Mouse (Mus musculus): ENCODE results near the gene Reln. TPM values are rescaled to one million over a fixed set of nuclear protein-coding genes. Genes with fewer than 3 reads are reported as not detected.

Reln gene
- polyA plus RNA-seq, 1 experiment from 2014 or later = 5.1 TPM

DNA sequence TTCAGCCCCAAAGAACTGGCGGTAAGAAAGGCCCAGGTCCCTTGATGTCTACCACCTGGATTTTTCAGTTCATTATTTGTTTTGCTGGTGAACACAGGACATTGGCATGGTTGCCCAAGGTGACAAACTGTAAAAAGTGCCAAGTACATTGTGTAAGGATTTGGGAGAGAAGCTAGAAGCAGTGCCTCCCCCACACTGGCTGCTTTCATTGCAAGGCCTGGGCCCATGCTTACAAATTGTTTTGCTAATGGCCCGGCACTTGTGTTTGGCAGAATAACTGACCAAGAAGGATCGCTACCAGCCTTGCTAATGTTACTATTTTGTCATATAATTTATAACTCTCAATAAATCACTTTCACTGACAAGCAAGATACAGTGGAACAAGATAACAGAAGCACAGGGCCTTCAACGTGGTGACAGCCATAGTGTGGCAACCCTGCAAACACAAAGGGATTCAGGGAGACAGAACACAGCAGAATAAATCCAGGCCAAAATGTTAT is 425.2 kb downstream of the Reln start:
- 79% methylated on average over 4 of the region's 4 CpGs for WGBS
- no peak for ATAC-seq (ENCODE audit: insufficient number of reproducible peaks, low FRiP score, low TSS enrichment, low read depth)

DNA sequence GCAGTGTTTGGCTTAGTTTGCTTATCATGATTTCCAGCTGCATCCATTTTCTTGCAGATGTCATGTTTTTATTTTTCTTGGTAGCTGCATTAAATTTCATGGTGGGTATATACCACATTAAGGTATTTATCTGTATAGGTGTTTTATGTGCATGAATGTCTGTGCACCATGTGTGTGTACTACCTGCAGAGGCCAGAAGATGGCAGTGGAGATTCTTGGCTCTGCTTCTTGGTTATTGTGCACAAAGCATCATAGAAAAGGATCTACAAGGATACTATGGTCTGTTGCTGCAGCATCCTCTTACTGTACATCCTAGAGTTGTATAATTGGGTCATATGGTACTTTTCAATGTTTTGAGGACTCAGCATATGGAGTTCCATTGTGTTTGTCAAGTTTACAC is 428.5 kb downstream of the Reln start:
- Histone ChIP-seq H3K4me3 (replicated peaks) (no peak overlapping the region), H3K9me3 (replicated peaks) (no peaks in the 10 kb centered on the region), H3K4me2 (replicated peaks) (no peak overlapping the region), H3K4me1 (no peaks in the 10 kb centered on the region), H3K27me3 (no peaks in the 10 kb centered on the region), H3K9ac (no peak overlapping the region), H3K36me3 (no peaks in the 10 kb centered on the region), H3K27ac (replicated peaks) (no peak overlapping the region)
- no peak for ATAC-seq (ENCODE audit: insufficient number of reproducible peaks, low FRiP score, low TSS enrichment, low read depth)

More for the DNA sequence above, 425.2 kb downstream of the Reln start:
- no peaks in the 10 kb centered on the region for H3K27me3 ChIP-seq
- H3K4me2 ChIP-seq (replicated peaks) = no peak overlapping the region
- H3K9me3 ChIP-seq (replicated peaks) = no peaks in the 10 kb centered on the region
- H3K4me3 ChIP-seq (replicated peaks) = no peak overlapping the region
- H3K4me1 ChIP-seq = no peaks in the 10 kb centered on the region
- no peak overlapping the region for H3K9ac ChIP-seq
- H3K27ac ChIP-seq (replicated peaks) = no peak overlapping the region
- H3K36me3 ChIP-seq = no peaks in the 10 kb centered on the region

DNA sequence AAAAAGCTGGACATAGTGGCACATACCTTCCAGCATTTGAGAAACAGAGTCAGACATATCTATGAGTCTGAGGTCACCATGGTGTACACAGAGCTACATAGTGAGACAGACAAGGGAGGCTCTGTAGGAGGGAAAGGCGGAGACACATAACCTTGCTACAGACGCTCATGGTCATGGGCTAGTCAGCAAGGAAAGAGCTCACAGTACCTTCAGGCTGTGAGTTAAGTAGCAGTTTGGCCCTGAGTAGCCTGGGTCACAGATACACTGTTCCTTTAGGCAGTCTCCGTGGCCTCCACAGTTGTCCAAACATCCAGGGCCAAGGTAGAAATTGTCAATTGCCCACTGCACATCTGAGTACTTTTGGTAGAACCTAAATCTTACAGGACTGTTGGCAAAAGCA is 429.7 kb downstream of the Reln start:
- Histone ChIP-seq H3K36me3 (no peaks in the 10 kb centered on the region), H3K9ac (no peak overlapping the region), H3K27ac (replicated peaks) (no peak overlapping the region), H3K27me3 (no peaks in the 10 kb centered on the region), H3K4me2 (replicated peaks) (no peak overlapping the region), H3K4me3 (replicated peaks) (no peak overlapping the region), H3K9me3 (replicated peaks) (no peaks in the 10 kb centered on the region), H3K4me1 (no peaks in the 10 kb centered on the region)
- ATAC-seq (ENCODE audit: insufficient number of reproducible peaks, low FRiP score, low TSS enrichment, low read depth) = no peak
- 60% methylated on average over 3 of the region's 3 CpGs for WGBS

DNA sequence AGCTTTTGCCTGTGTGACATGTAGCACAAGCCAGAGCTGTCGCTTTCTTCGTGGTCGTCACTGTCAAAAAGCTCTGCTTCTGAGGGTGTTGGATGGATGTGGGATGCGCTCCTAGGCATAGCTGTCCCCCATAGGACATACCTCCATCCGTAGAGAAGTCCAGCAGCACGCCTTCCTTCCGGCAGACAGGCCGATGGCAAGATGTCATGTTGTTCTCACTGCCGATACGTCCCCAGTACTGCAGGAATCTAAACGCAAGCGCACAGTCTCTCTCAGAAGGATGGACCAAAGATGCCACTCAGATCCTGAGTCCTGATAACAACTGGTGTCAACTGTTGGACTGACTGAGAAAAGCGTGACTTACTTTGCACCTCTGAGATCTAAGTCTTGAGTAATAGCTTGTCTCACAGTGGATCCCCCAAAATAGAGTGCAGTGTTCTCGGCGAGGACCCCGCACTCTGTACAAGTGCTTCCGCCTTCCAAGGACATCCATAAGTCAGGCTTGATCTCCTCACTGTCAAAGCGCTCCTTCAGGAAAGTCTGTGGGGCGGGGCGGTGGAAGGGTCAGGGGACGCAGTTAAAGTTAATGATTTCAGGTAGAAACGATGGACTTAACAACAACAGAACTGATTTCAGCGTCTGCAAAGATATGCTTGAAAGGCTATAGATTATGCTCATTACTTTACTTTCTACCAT is 431.5 kb downstream of the Reln start:
- Histone ChIP-seq H3K27me3 (no peaks in the 10 kb centered on the region), H3K9ac (no peak overlapping the region), H3K36me3 (no peaks in the 10 kb centered on the region), H3K27ac (replicated peaks) (no peak overlapping the region), H3K4me2 (replicated peaks) (no peak overlapping the region), H3K4me1 (no peaks in the 10 kb centered on the region), H3K9me3 (replicated peaks) (no peaks in the 10 kb centered on the region), H3K4me3 (replicated peaks) (no peak overlapping the region)
- WGBS = 85% methylated on average over 23 of the region's 23 CpGs
- no peak for ATAC-seq (ENCODE audit: insufficient number of reproducible peaks, low FRiP score, low TSS enrichment, low read depth)

DNA sequence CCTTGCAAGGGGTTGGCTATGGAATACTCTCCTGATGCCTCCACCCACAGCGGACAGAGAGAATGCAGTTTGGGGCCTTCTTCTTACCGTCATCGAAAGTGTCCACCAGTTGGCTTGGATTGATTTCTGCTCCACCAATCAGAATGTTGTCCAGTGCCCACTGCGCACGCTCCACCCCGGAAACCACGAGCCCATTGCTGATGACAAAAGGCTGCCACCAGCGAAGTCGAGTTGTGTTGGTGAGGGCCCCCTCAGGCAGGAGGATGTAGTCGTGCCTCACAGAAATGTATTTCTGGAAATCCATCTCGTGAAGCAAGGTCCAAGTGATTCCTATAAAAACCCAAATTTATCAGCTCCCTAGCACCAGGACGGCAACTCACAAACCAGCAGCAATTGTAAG is 433.8 kb downstream of the Reln start:
- H3K36me3 ChIP-seq = no peaks in the 10 kb centered on the region
- H3K27ac ChIP-seq (replicated peaks) = no peak overlapping the region
- no peaks in the 10 kb centered on the region for H3K4me1 ChIP-seq
- no peak for ATAC-seq (ENCODE audit: insufficient number of reproducible peaks, low FRiP score, low TSS enrichment, low read depth)
- H3K9me3 ChIP-seq (replicated peaks) = no peaks in the 10 kb centered on the region
- no peak overlapping the region for H3K4me2 ChIP-seq (replicated peaks)
- WGBS = 90% methylated on average over 12 of the region's 12 CpGs
- H3K9ac ChIP-seq = no peak overlapping the region
- H3K27me3 ChIP-seq = no peaks in the 10 kb centered on the region
- H3K4me3 ChIP-seq (replicated peaks) = no peak overlapping the region

DNA sequence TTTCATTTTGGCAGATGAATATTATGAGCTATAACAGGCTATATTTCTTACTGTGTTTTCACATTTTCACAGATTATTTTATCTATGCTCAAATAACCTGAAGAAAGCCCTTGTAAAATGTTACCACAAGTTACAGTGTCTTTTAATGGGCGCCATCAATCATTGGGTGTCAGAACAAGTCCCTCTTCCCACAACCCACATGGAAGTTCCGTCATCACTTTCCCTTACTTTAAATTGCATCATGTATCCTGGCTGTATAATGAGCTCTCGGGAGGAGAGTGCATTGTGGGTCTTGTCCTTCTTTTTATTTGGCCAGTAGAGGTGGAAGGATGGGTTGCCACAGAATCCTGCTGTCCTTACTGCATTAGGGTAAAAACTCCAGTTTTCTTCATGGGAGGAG is 434.8 kb downstream of the Reln start:
- Histone ChIP-seq H3K27ac (replicated peaks) (no peak overlapping the region), H3K9me3 (replicated peaks) (no peaks in the 10 kb centered on the region), H3K27me3 (no peaks in the 10 kb centered on the region), H3K4me1 (no peaks in the 10 kb centered on the region), H3K4me2 (replicated peaks) (no peak overlapping the region), H3K36me3 (no peaks in the 10 kb centered on the region), H3K4me3 (replicated peaks) (no peak overlapping the region), H3K9ac (no peak overlapping the region)
- 81% methylated on average over 3 of the region's 3 CpGs for WGBS
- ATAC-seq (ENCODE audit: insufficient number of reproducible peaks, low FRiP score, low TSS enrichment, low read depth) = no peak

DNA sequence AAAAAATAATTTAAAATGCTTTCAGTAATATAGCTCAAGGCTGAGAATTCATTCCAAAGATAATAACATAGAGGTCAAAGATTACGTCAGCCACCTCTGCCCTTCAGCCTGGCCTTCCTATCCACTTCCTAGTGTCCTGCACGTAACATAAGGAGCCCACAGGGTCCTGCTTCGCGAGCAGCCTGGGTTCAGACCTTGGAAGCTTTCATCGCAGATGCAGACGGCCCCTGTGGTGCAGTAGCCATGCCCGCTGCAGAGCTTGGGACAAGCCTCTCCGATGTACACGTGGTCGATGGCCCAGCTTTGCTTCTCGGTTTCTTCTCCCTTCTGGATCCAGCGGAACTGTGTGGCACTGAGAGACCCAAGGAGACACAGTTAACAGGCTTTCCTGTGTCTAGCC is 443.1 kb downstream of the Reln start:
- 45% methylated on average over 12 of the region's 12 CpGs for WGBS
- Histone ChIP-seq H3K4me3 (replicated peaks) (no peak overlapping the region), H3K27me3 (no peaks in the 10 kb centered on the region), H3K4me2 (replicated peaks) (no peak overlapping the region), H3K9me3 (replicated peaks) (no peaks in the 10 kb centered on the region), H3K9ac (no peak overlapping the region), H3K27ac (replicated peaks) (no peak overlapping the region), H3K36me3 (no peaks in the 10 kb centered on the region), H3K4me1 (no peaks in the 10 kb centered on the region)
- ATAC-seq (ENCODE audit: insufficient number of reproducible peaks, low FRiP score, low TSS enrichment, low read depth) = no peak

DNA sequence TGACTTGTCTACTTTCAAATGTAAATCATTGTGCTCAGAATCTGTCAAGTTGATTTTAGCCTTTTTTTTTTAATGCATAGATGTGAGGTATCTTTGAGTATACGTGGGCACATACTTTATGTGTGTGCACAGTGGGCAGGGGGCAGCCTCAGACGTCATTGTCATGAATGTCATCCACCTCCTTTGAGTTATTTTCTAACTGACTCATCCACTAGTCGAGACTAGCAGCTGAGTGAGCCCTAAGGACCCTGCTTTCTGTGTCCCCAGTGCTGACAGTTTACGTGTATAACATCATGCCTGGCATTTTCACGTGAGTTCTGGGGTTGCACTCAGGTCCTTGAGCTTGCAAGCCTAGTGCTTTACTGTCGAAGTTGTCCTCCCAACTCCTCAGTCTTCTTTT is 443.6 kb downstream of the Reln start:
- no peak overlapping the region for H3K27ac ChIP-seq (replicated peaks)
- ATAC-seq (ENCODE audit: insufficient number of reproducible peaks, low FRiP score, low TSS enrichment, low read depth) = no peak
- no peaks in the 10 kb centered on the region for H3K4me1 ChIP-seq
- no peaks in the 10 kb centered on the region for H3K36me3 ChIP-seq
- H3K9me3 ChIP-seq (replicated peaks) = no peaks in the 10 kb centered on the region
- no peak overlapping the region for H3K4me2 ChIP-seq (replicated peaks)
- WGBS = 62% methylated on average over 6 of the region's 6 CpGs
- no peak overlapping the region for H3K9ac ChIP-seq
- no peak overlapping the region for H3K4me3 ChIP-seq (replicated peaks)
- no peaks in the 10 kb centered on the region for H3K27me3 ChIP-seq

DNA sequence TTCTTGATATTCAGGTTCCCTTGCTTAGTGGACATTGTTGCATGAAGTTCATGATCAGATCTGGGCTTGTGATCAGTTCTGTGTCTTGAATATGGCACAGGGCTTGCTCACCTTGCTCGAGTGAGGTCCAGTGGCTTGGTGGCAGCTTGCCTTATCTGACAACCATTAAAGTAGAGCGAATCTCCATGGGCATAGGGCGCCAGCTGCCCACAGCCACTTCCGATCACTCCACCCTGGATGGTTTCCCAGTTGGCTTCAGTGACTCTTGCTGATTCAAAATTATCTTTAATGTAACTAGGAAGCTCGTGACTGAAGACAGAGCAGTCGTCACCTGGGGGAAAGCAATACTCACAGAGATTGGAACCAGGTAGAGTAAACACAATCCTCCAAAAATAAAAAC is 445.6 kb downstream of the Reln start:
- no peaks in the 10 kb centered on the region for H3K36me3 ChIP-seq
- no peak overlapping the region for H3K4me2 ChIP-seq (replicated peaks)
- H3K27ac ChIP-seq (replicated peaks) = no peak overlapping the region
- H3K27me3 ChIP-seq = no peaks in the 10 kb centered on the region
- no peak overlapping the region for H3K4me3 ChIP-seq (replicated peaks)
- H3K4me1 ChIP-seq = no peaks in the 10 kb centered on the region
- WGBS = 82% methylated on average over 6 of the region's 6 CpGs
- H3K9ac ChIP-seq = no peak overlapping the region
- no peak for ATAC-seq (ENCODE audit: insufficient number of reproducible peaks, low FRiP score, low TSS enrichment, low read depth)
- H3K9me3 ChIP-seq (replicated peaks) = no peaks in the 10 kb centered on the region

DNA sequence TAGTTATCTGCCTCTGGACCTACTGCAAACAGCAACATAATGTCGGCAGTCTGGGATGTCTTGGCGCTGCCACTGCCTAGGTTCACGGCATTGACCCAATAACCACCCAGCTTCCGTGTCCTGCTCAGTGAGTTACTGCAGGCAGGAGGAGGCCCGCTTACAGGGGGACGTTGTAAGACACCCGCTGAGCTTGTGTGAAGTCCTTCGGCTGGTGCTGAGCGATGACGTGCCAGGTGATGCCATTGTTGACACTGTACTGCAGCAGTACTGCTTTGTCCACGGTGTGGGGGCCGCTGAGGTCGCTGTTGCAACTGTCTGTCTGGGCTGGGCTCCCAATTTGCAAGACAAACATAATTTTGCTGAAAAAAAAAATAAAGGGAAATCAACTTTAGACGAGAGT is 447.9 kb downstream of the Reln start:
- Histone ChIP-seq H3K4me3 (replicated peaks) (no peak overlapping the region), H3K27ac (replicated peaks) (no peak overlapping the region), H3K4me2 (replicated peaks) (no peak overlapping the region), H3K9ac (no peak overlapping the region), H3K27me3 (no peaks in the 10 kb centered on the region), H3K36me3 (no peaks in the 10 kb centered on the region), H3K4me1 (no peaks in the 10 kb centered on the region), H3K9me3 (replicated peaks) (no peaks in the 10 kb centered on the region)
- WGBS = 77% methylated on average over 14 of the region's 14 CpGs
- no peak for ATAC-seq (ENCODE audit: insufficient number of reproducible peaks, low FRiP score, low TSS enrichment, low read depth)

DNA sequence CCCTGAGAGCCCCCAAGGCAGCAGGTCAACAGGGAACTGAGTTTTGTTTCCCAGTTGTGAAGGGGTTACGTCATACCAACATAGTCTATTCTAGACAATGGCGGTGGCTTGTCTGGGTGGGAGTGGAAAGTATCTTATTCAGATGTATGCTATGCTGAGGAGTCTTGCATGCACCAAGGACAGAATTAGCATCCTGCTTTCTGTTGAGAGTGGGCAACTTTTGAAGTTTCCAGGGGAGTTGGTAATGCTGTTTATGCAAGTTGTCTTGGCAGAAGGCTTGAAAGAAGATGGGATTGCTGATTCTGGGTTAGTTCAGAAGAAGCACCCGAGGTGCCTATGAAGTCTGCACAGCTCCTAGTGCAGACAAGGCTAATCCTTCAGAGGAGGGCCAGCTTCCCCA is 450.3 kb downstream of the Reln start:
- Histone ChIP-seq H3K4me2 (replicated peaks) (no peak overlapping the region), H3K9me3 (replicated peaks) (no peaks in the 10 kb centered on the region), H3K27me3 (no peaks in the 10 kb centered on the region), H3K36me3 (no peaks in the 10 kb centered on the region), H3K9ac (no peak overlapping the region), H3K27ac (replicated peaks) (no peak overlapping the region), H3K4me3 (replicated peaks) (no peak overlapping the region), H3K4me1 (no peaks in the 10 kb centered on the region)
- ATAC-seq (ENCODE audit: insufficient number of reproducible peaks, low FRiP score, low TSS enrichment, low read depth) = no peak
- WGBS = 86% methylated on average over 3 of the region's 3 CpGs

DNA sequence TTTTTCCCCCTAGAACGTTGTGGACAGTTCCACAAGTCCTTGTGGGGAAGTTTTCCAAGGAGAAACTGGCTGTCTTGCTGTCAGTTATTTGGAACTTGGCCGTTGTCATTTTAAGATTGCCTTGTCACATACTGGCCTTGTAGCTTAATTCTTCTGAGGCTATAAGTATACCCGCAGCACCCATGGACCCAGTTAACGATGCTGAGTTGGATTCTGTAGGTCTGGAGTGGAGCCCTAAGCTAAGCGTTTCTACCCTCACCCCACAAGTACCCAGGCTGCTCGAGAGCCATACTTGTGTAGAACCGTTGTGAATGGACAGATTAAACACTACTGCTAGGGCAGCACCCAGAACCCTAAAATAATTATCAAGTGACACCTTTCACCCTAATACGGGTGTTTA is 477.8 kb downstream of the Reln start:
- 50% methylated on average over 8 of the region's 8 CpGs for WGBS
- no peaks in the 10 kb centered on the region for H3K9me3 ChIP-seq (replicated peaks)
- no peak overlapping the region for H3K4me3 ChIP-seq (replicated peaks)
- H3K27me3 ChIP-seq = no peaks in the 10 kb centered on the region
- ATAC-seq (ENCODE audit: insufficient number of reproducible peaks, low FRiP score, low TSS enrichment, low read depth) = no peak
- H3K9ac ChIP-seq = no peak overlapping the region
- no peak overlapping the region for H3K27ac ChIP-seq (replicated peaks)
- H3K36me3 ChIP-seq = no peaks in the 10 kb centered on the region
- H3K4me1 ChIP-seq = 0 out of 2 replicates have a peak, but pooled peaks cover 6% of the 10 kb centered on the region
- no peak overlapping the region for H3K4me2 ChIP-seq (replicated peaks)

Measured in embryonic facial prominence, embryonic 15.5 days (tissue).